13 mouse cellular contexts compared by ENCODE assay signal in the genomic region with DNA sequence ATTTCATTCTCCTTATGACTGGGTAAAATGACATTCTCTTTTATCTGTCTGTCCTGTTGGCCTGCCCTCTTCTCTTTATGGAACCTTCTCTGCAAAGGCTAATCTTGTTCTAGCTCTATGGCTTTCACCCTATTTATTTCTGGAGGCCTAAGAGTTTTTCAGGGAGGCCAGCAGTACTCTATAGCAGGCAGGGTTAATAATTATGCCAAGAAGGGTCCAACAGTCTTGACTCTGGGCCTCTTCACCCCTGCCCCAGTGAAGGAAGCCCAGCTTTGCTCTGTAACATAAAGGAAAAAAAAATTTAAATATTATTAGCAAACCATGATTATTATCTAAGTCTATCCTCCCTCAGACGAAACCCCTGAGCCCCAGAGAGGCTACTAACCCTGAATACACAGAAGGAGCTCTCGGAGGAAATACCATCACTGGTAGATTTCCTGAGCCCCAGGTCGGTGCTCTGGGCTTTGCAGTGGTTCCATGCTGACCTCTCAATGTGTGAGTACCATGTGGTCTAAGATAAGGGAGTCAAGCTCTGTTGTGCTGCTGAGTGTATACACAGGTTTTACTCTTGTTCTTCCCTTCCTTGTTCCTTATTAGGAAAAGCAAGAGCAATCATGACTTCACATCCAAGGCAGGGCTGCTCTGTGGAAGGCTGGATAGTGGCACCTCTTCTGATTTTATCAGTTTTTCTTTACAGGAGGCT. TPM values are rescaled to one million over a fixed set of nuclear protein-coding genes. Genes with fewer than 3 reads are reported as not detected.
DNase-seq lines count a peak whose midpoint lies in the region; ATAC-seq lines count a peak whose summit lies in the region.
"Had no signal": no experiment of that assay in that cellular context is flagged by ENCODE, and none has a peak within 500 bp of the region (broad histone marks: within the 10 kb centered on the region; RNA-seq: fewer than 3 reads in every experiment).

No protein-coding gene starts in this region.

- H3K27me3 ChIP-seq in forebrain, embryonic 12.5 days: no peaks in the 10 kb centered on the region
- no peaks in the 10 kb centered on the region for H3K27me3 ChIP-seq in hindbrain, embryonic 10.5 days (ENCODE audit: insufficient read depth, poor library complexity, severe bottlenecking)
- no peaks in the 10 kb centered on the region for H3K27me3 ChIP-seq in limb, embryonic 10.5 days (ENCODE audit: low read depth, poor library complexity, severe bottlenecking)
- H3K27me3 ChIP-seq in neural tube, embryonic 13.5 days: no peaks in the 10 kb centered on the region
- H3K27me3 ChIP-seq: embryonic facial prominence, embryonic 13.5 days had no signal

- H3K4me2 ChIP-seq in forebrain, embryonic 12.5 days: 0 out of 2 replicates have a peak overlapping the region, but pooled peaks have one; percentile 67
- 0 out of 2 replicates have a peak overlapping the region, but pooled peaks have one; percentile 70 for H3K4me2 ChIP-seq in neural tube, embryonic 13.5 days
- H3K4me2 ChIP-seq: embryonic facial prominence, embryonic 13.5 days had no signal

- H3K9ac ChIP-seq in forebrain, embryonic 12.5 days: 0 out of 2 replicates have a peak overlapping the region, but pooled peaks have one; percentile 59
- H3K9ac ChIP-seq in neural tube, embryonic 13.5 days: peak overlapping the region; percentile 85
- H3K9ac ChIP-seq: embryonic facial prominence, embryonic 13.5 days; liver, postnatal 0 days had no signal

- peak overlapping the region; percentile 91 for H3K27ac ChIP-seq in forebrain, embryonic 12.5 days
- peak overlapping the region; percentile 89 for H3K27ac ChIP-seq in hindbrain, embryonic 10.5 days
- H3K27ac ChIP-seq in limb, embryonic 10.5 days: peak overlapping the region; percentile 37
- H3K27ac ChIP-seq in neural tube, embryonic 13.5 days (replicated peaks): peak overlapping the region; percentile 93
- H3K27ac ChIP-seq: embryonic facial prominence, embryonic 13.5 days had no signal

- 74% methylated on average over 3 of the region's 3 CpGs for WGBS in forebrain, embryonic 12.5 days
- WGBS in hindbrain, embryonic 10.5 days: 66% methylated on average over 3 of the region's 3 CpGs
- 79% methylated on average over 3 of the region's 3 CpGs for WGBS in limb, embryonic 10.5 days
- WGBS in neural tube, embryonic 13.5 days: 64% methylated on average over 3 of the region's 3 CpGs

- H3K36me3 ChIP-seq in forebrain, embryonic 12.5 days (replicated peaks): no peaks in the 10 kb centered on the region
- no peaks in the 10 kb centered on the region for H3K36me3 ChIP-seq in hindbrain, embryonic 10.5 days
- H3K36me3 ChIP-seq in limb, embryonic 10.5 days: no peaks in the 10 kb centered on the region
- no peaks in the 10 kb centered on the region for H3K36me3 ChIP-seq in neural tube, embryonic 13.5 days
- H3K36me3 ChIP-seq: embryonic facial prominence, embryonic 13.5 days had no signal

- no peak for ATAC-seq in forebrain, embryonic 12.5 days (ENCODE audit: low FRiP score)
- ATAC-seq in neural tube, embryonic 13.5 days (ENCODE audit: low read depth): no peak
- ATAC-seq: liver, postnatal 0 days had no signal

- no peaks in the 10 kb centered on the region for H3K9me3 ChIP-seq in forebrain, embryonic 12.5 days
- H3K9me3 ChIP-seq in hindbrain, embryonic 10.5 days: no peaks in the 10 kb centered on the region
- H3K9me3 ChIP-seq in limb, embryonic 10.5 days (replicated peaks): no peaks in the 10 kb centered on the region
- H3K9me3 ChIP-seq in neural tube, embryonic 13.5 days: no peaks in the 10 kb centered on the region
- H3K9me3 ChIP-seq: embryonic facial prominence, embryonic 13.5 days had no signal

- H3K4me3 ChIP-seq in forebrain, embryonic 12.5 days (replicated peaks): no peak overlapping the region
- no peak overlapping the region for H3K4me3 ChIP-seq in hindbrain, embryonic 10.5 days
- H3K4me3 ChIP-seq in limb, embryonic 10.5 days: no peak overlapping the region
- no peak overlapping the region for H3K4me3 ChIP-seq in neural tube, embryonic 13.5 days
- H3K4me3 ChIP-seq: embryonic facial prominence, embryonic 13.5 days had no signal

- DNase-seq in hindbrain, embryonic 10.5 days (ENCODE audit: low spot score): no peak
- no peak for DNase-seq in limb, embryonic 10.5 days (ENCODE audit: low spot score)
- DNase-seq in thymus, postnatal 10 days (ENCODE audit: low spot score in 2 of 2): no peak
- no peak for DNase-seq in urinary bladder, postnatal 25 days (ENCODE audit: low spot score)
- DNase-seq in adrenal gland, adult 18-20 months (ENCODE audit: low spot score in 2 of 2): no peak
- no peak for DNase-seq in thymus, postnatal 14 days
- DNase-seq: adrenal gland, postnatal 10 days; kidney, postnatal 10 days; liver, postnatal 0 days; right cerebral cortex, postnatal 4 days had no signal

- H3K4me1 ChIP-seq in forebrain, embryonic 12.5 days: peaks cover 34% of the 10 kb centered on the region
- peaks cover 49% of the 10 kb centered on the region for H3K4me1 ChIP-seq in hindbrain, embryonic 10.5 days (replicated peaks)
- peaks cover 40% of the 10 kb centered on the region for H3K4me1 ChIP-seq in limb, embryonic 10.5 days
- H3K4me1 ChIP-seq in neural tube, embryonic 13.5 days (replicated peaks): peaks cover 27% of the 10 kb centered on the region

RNA-seq across cellular contexts. Expression of gene Akap6, which starts 1.6 kb away (rescaled TPM):
- 18.3 and 21.0 TPM in 2 replicates for polyA plus RNA-seq in forebrain, embryonic 12.5 days (2016; fragmentation: Nextera tagmentation; extraction: Ambion mirVana)
- 11.2 and 18.7 TPM in 2 replicates for polyA plus RNA-seq in hindbrain, embryonic 10.5 days (2016; fragmentation: Nextera tagmentation; extraction: Ambion mirVana)
- polyA plus RNA-seq in limb, embryonic 10.5 days (2016; fragmentation: Nextera tagmentation; extraction: Ambion mirVana): 0.18 and 0.26 TPM in 2 replicates
- 27.2 and 30.0 TPM in 2 replicates for polyA plus RNA-seq in neural tube, embryonic 13.5 days (2015; fragmentation: Nextera tagmentation; extraction: Ambion mirVana)
- total RNA-seq in adrenal gland, adult 18-20 months (2021): 1 to 10 TPM; 2.2 to 2.5 TPM

Comparison
In these comparisons a context has a peak if more than half of its experiments do, and no peak if none do; other contexts are left out.
1. H3K27ac ChIP-seq: peak in every context shown above with its lines; median percentile 93 in neural tube, embryonic 13.5 days; 91 in forebrain, embryonic 12.5 days; 89 in hindbrain, embryonic 10.5 days; 37 in limb, embryonic 10.5 days.